Mouse (Mus musculus): ENCODE measurements around the gene Keap1.

GRCm38 (mm10) chr9:21204528-21205272 is 34.5 kb downstream of the Keap1 start:
- TF ChIP-seq CTCF (IDR thresholded peaks at IDR 0.05; ENCODE audit: low read depth, low read length) = no peak
- no peak for TF ChIP-seq EP300 (IDR thresholded peaks at IDR 0.05; ENCODE audit: insufficient read depth, low read depth, low read length)

Data from ES-Bruce4 (cell line).